8 mouse cellular contexts compared by ENCODE assay signal in the genomic region with DNA sequence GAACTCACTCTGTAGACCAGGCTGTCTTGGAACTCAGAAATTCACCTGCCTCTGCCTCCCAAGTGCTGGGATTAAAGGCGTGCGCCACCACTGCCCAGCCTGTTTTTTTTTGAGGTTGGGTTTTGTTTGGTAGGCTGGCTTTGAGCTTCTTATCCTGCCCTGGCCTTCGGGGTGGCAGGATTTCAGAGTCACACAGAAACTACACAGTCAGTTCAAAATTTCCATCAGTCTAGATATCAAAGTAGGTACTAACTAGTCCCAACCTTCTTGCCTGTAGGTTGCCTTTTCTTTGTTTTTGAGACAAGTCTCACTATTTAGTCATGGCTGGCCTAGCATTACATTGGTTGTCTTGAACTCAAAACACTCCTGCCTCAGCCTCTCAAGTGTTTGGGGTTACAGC. TPM values are rescaled to one million over a fixed set of nuclear protein-coding genes. Genes with fewer than 3 reads are reported as not detected.
A peak's percentile ranks its signal among the peaks of the same experiment; 100 is the strongest.
DNase-seq lines count a peak whose midpoint lies in the region; ATAC-seq and TF ChIP-seq lines count a peak whose summit lies in the region.

No protein-coding gene starts in this region.

- no peak overlapping the region; the same call in 1 of the 2 replicates for H3K9ac ChIP-seq in intestine, embryonic 16.5 days (ENCODE audit: low read depth, low read length)
- H3K9ac ChIP-seq in neural tube, embryonic 15.5 days (replicated peaks), result no peak overlapping the region

- peaks cover 2% of the 10 kb centered on the region; the same call in 1 of the 2 replicates for H3K36me3 ChIP-seq in intestine, embryonic 16.5 days (ENCODE audit: control insufficient read depth, insufficient read depth, low read length)
- no peaks in the 10 kb centered on the region for H3K36me3 ChIP-seq in neural tube, embryonic 15.5 days

- H3K27me3 ChIP-seq in intestine, embryonic 16.5 days (replicated peaks; ENCODE audit: control insufficient read depth, insufficient read depth, low read length), result no peaks in the 10 kb centered on the region
- H3K27me3 ChIP-seq in neural tube, embryonic 15.5 days (replicated peaks), result 0 out of 2 replicates have a peak, but pooled peaks cover 7% of the 10 kb centered on the region

- H3K4me3 ChIP-seq in lung, adult 2 months (replicated peaks; ENCODE audit: extremely low read depth, low read depth, low read length), result peak overlapping the region; percentile 10
- H3K4me3 ChIP-seq in intestine, embryonic 16.5 days (ENCODE audit: low read length), result peak overlapping the region; percentile 86
- peak overlapping the region; percentile 65 for H3K4me3 ChIP-seq in neural tube, embryonic 15.5 days (replicated peaks)

- peaks cover 3% of the 10 kb centered on the region for H3K4me1 ChIP-seq in lung, adult 2 months (ENCODE audit: control insufficient read depth, insufficient read depth, low read length)
- H3K4me1 ChIP-seq in intestine, embryonic 16.5 days (ENCODE audit: control insufficient read depth, insufficient read depth, low read length), result peaks cover 9% of the 10 kb centered on the region
- peaks cover 28% of the 10 kb centered on the region for H3K4me1 ChIP-seq in neural tube, embryonic 15.5 days

- no peak for DNase-seq in lung, adult 2 months
- no peak for DNase-seq in lung, postnatal 10 days
- DNase-seq in c-Kit-positive CD71-positive TER-119-positive erythroid progenitor cells, embryonic 14.5 days (ENCODE audit: low spot score), result peak; percentile 28
- DNase-seq in urinary bladder, adult 18-20 months (ENCODE audit: low spot score in 2 of 2), result no peak
- no peak for DNase-seq in ovary, postnatal 14 days (ENCODE audit: low spot score)
- no peak for DNase-seq in thymus, postnatal 14 days

- no peak for ATAC-seq in intestine, embryonic 16.5 days
- no peak for ATAC-seq in neural tube, embryonic 15.5 days (ENCODE audit: low FRiP score)

- TF ChIP-seq POLR2A in lung, adult 2 months (IDR thresholded peaks at IDR 0.05; ENCODE audit: borderline replicate concordance, extremely low read depth, low read depth, low read length), result no peak

- WGBS in lung, adult 2 months, result 24% methylated on average over 3 of the region's 3 CpGs
- 61% methylated on average over 3 of the region's 3 CpGs for WGBS in intestine, embryonic 16.5 days
- 63% methylated on average over 3 of the region's 3 CpGs for WGBS in neural tube, embryonic 15.5 days

- no peak overlapping the region for H3K27ac ChIP-seq in intestine, embryonic 16.5 days (ENCODE audit: low read length)
- no peak overlapping the region for H3K27ac ChIP-seq in neural tube, embryonic 15.5 days (replicated peaks)

- no peak for TF ChIP-seq CTCF in lung, adult 2 months (IDR thresholded peaks at IDR 0.05; ENCODE audit: insufficient read depth, low read length)

- H3K9me3 ChIP-seq in intestine, embryonic 16.5 days (ENCODE audit: control insufficient read depth, low read length), result no peaks in the 10 kb centered on the region
- H3K9me3 ChIP-seq in neural tube, embryonic 15.5 days (replicated peaks), result 0 out of 2 replicates have a peak, but pooled peaks cover 3% of the 10 kb centered on the region

- H3K4me2 ChIP-seq in intestine, embryonic 16.5 days (ENCODE audit: low read depth, low read length), result peak overlapping the region; percentile 75; the same call in 1 of the 2 replicates
- peak overlapping the region; percentile 67 for H3K4me2 ChIP-seq in neural tube, embryonic 15.5 days

RNA-seq across cellular contexts. Expression of a gene that starts 5.9 kb away (rescaled TPM):
- 4.2 and 7.4 TPM in 2 replicates for polyA plus RNA-seq in lung, adult 2 months (2012; rRNA removed)
- polyA plus RNA-seq in intestine, embryonic 16.5 days (2015; fragmentation: Nextera tagmentation; extraction: Ambion mirVana), result 31.6 and 33.3 TPM in 2 replicates
- polyA plus RNA-seq in neural tube, embryonic 15.5 days (2015; fragmentation: Nextera tagmentation; extraction: Ambion mirVana), result 61.3 and 65.6 TPM in 2 replicates

RNA-seq across cellular contexts. Expression of a gene that starts 45.5 kb away (rescaled TPM):
- 5.9 and 7.8 TPM in 2 replicates for polyA plus RNA-seq in lung, adult 2 months (2012; rRNA removed)
- 8.5 and 9.2 TPM in 2 replicates for polyA plus RNA-seq in intestine, embryonic 16.5 days (2015; fragmentation: Nextera tagmentation; extraction: Ambion mirVana)
- polyA plus RNA-seq in neural tube, embryonic 15.5 days (2015; fragmentation: Nextera tagmentation; extraction: Ambion mirVana), result 1.4 and 6.1 TPM in 2 replicates

RNA-seq across cellular contexts. Expression of a gene that starts 46.2 kb away (rescaled TPM):
- 5.9 and 8.2 TPM in 2 replicates for polyA plus RNA-seq in lung, adult 2 months (2012; rRNA removed)
- 13.0 and 15.5 TPM in 2 replicates for polyA plus RNA-seq in intestine, embryonic 16.5 days (2015; fragmentation: Nextera tagmentation; extraction: Ambion mirVana)
- polyA plus RNA-seq in neural tube, embryonic 15.5 days (2015; fragmentation: Nextera tagmentation; extraction: Ambion mirVana), result 2.0 and 7.8 TPM in 2 replicates

RNA-seq across cellular contexts. Expression of a gene that starts 56.5 kb away (rescaled TPM):
- polyA plus RNA-seq in lung, adult 2 months (2012; rRNA removed), result 1.2 and 2.5 TPM in 2 replicates
- polyA plus RNA-seq in intestine, embryonic 16.5 days (2015; fragmentation: Nextera tagmentation; extraction: Ambion mirVana), result 5.7 and 5.9 TPM in 2 replicates
- 12.0 and 12.4 TPM in 2 replicates for polyA plus RNA-seq in neural tube, embryonic 15.5 days (2015; fragmentation: Nextera tagmentation; extraction: Ambion mirVana)

Comparison
In these comparisons a context has a peak if more than half of its experiments do, and no peak if none do; other contexts are left out.
1. H3K4me3 ChIP-seq: peak in every context shown above with its lines; median percentile 86 in intestine, embryonic 16.5 days; 65 in neural tube, embryonic 15.5 days; 10 in lung, adult 2 months.